Mouse (Mus musculus) olfactory bulb, adult 2 months (tissue): Measurements from ENCODE around the gene Duoxa1. TPM values are rescaled to one million over a fixed set of nuclear protein-coding genes. Genes with fewer than 3 reads are reported as not detected.
"Not testable (repeated sequence)": the region's sequence is repeated elsewhere in the genome, so short reads cannot be mapped to it uniquely, and the experiment has no call there.

Source experiments
- H3K27ac ChIP-seq: fragments of 200-500 bp; 2 replicates; pipeline ENCODE4 v1.5.1; 2012; ENCODE audit warnings: low read depth, low read length; ENCODE audit not compliant: insufficient read depth
- H3K4me1 ChIP-seq: fragments of 200-500 bp; 2 replicates; pipeline ENCODE4 v1.6.1; 2012; ENCODE audit warnings: low read length; ENCODE audit not compliant: control insufficient read depth, insufficient read depth
- H3K4me3 ChIP-seq: fragments of 200-500 bp; 2 replicates; pipeline ENCODE4 v1.5.1; 2012; ENCODE audit warnings: mild to moderate bottlenecking, low read depth, low read length, moderate library complexity; ENCODE audit not compliant: insufficient read depth
- CTCF ChIP-seq: fragments of 200-500 bp; IDR thresholded peaks from 2 replicates; pipeline ENCODE4 v1.5.1; 2012; ENCODE audit warnings: low read depth, mild to moderate bottlenecking, low read length, moderate library complexity; ENCODE audit not compliant: insufficient read depth
- POLR2A ChIP-seq: fragments of 200-500 bp; IDR thresholded peaks from 2 replicates; pipeline ENCODE4 v1.6.1; 2012; ENCODE audit warnings: mild to moderate bottlenecking, low read depth, low read length, moderate library complexity; ENCODE audit not compliant: insufficient read depth
- WGBS: fragments of 180-500 bp; shearing (Covaris S2); methylation state at CpG from one replicate; pipeline ENCODE4 v1.1.7; 2018; 5-methylcytosine and 5-hydroxymethylcytosine counted together
- polyA plus RNA-seq: library from polyadenylated mRNA; stranded (reverse); fragments of >200 nt; gene quantifications from 2 replicates; pipeline ENCODE4 v1.2.4, GENCODE M21; 2012; ENCODE audit warnings: low replicate concordance; ENCODE audit not compliant: missing spikeins, insufficient read depth, insufficient read length

Duoxa1 gene
- polyA plus RNA-seq, 1 experiment, result not detected

- 66% methylated on average over 21 of the region's 21 CpGs for WGBS
- TF ChIP-seq CTCF, result no peak
- no peak for TF ChIP-seq POLR2A
- Histone ChIP-seq H3K27ac (no peak overlapping the region), H3K4me3 (peak overlapping the region; percentile 9; the same call in 1 of the 2 replicates), H3K4me1 (no peaks in the 10 kb centered on the region)
Observed at GRCm38 (mm10) chr2:122337291-122337690, 23.8 kb upstream of the Duoxa1 start.

- no peak for TF ChIP-seq CTCF
- no peak for TF ChIP-seq POLR2A
- H3K27ac ChIP-seq, result no peak overlapping the region
- no peaks in the 10 kb centered on the region for H3K4me1 ChIP-seq
- no peak overlapping the region for H3K4me3 ChIP-seq
- WGBS, result 38% methylated on average over 3 of the region's 3 CpGs
Observed at GRCm38 (mm10) chr2:122334170-122334569, 20.6 kb upstream of the Duoxa1 start.

- Histone ChIP-seq H3K27ac (no peak overlapping the region), H3K4me3 (no peak overlapping the region), H3K4me1 (no peaks in the 10 kb centered on the region)
- no peak for TF ChIP-seq POLR2A
- TF ChIP-seq CTCF, result no peak
- 93% methylated on average over 3 of the region's 3 CpGs for WGBS
Observed at GRCm38 (mm10) chr2:122332222-122332621, 18.7 kb upstream of the Duoxa1 start.

GRCm38 (mm10) chr2:122330317-122330716, 16.8 kb upstream of the Duoxa1 start:
- not testable (repeated sequence) for H3K4me1 ChIP-seq, H3K4me3 ChIP-seq, H3K27ac ChIP-seq
- 88% methylated on average over 6 of the region's 6 CpGs for WGBS

GRCm38 (mm10) chr2:122327986-122328385, 14.5 kb upstream of the Duoxa1 start:
- WGBS, result 75% methylated on average over 3 of the region's 3 CpGs
- H3K27ac ChIP-seq, result no peak overlapping the region
- no peak for TF ChIP-seq CTCF
- no peak for TF ChIP-seq POLR2A
- no peak overlapping the region for H3K4me3 ChIP-seq
- H3K4me1 ChIP-seq, result no peaks in the 10 kb centered on the region

- 62% methylated on average over 2 of the region's 2 CpGs for WGBS
- Histone ChIP-seq H3K4me3 (no peak overlapping the region), H3K4me1 (no peaks in the 10 kb centered on the region), H3K27ac (no peak overlapping the region)
- TF ChIP-seq CTCF (no peak), POLR2A (no peak)
Observed at GRCm38 (mm10) chr2:122325361-122325760, 11.8 kb upstream of the Duoxa1 start.

- H3K4me1 ChIP-seq, result no peaks in the 10 kb centered on the region
- 84% methylated on average over 3 of the region's 3 CpGs for WGBS
- TF ChIP-seq CTCF (no peak), POLR2A (no peak)
Observed at GRCm38 (mm10) chr2:122324586-122324985, 11.1 kb upstream of the Duoxa1 start.

GRCm38 (mm10) chr2:122323960-122324359, 10.4 kb upstream of the Duoxa1 start:
- TF ChIP-seq CTCF (no peak), POLR2A (no peak)
- WGBS, result 70% methylated on average over 3 of the region's 3 CpGs
- H3K4me3 ChIP-seq, result no peak overlapping the region
- H3K4me1 ChIP-seq, result no peaks in the 10 kb centered on the region
- H3K27ac ChIP-seq, result no peak overlapping the region

More at GRCm38 (mm10) chr2:122324586-122324985, 11.1 kb upstream of the Duoxa1 start:
- H3K4me3 ChIP-seq, result no peak overlapping the region
- no peak overlapping the region for H3K27ac ChIP-seq

GRCm38 (mm10) chr2:122317384-122317783, 3.9 kb upstream of the Duoxa1 start:
- no peak overlapping the region for H3K27ac ChIP-seq
- peaks cover 10% of the 10 kb centered on the region for H3K4me1 ChIP-seq
- no peak overlapping the region for H3K4me3 ChIP-seq
- no peak for TF ChIP-seq POLR2A
- no peak for TF ChIP-seq CTCF
- 82% methylated on average over 4 of the region's 4 CpGs for WGBS

GRCm38 (mm10) chr2:122315372-122315771, 1.8 kb upstream of the Duoxa1 start, which contains the start of gene Duox1:
Duox1 (plus strand) TSS chr2:122315672.
- TF ChIP-seq POLR2A, result no peak
- TF ChIP-seq CTCF, result no peak
- Histone ChIP-seq H3K4me3 (no peak within 1 kb of the TSS), H3K4me1 (peaks cover 10% of the 10 kb centered on the region), H3K27ac (no peak within 1 kb of the TSS)
- 89% methylated on average over 7 of the region's 7 CpGs for WGBS

GRCm38 (mm10) chr2:122312722-122313417, 660 bp downstream of the Duoxa1 start:
- TF ChIP-seq POLR2A, result no peak
- TF ChIP-seq CTCF, result peak; percentile 59; the same call in 1 of the 2 replicates
- WGBS, result 4% methylated on average over 27 of the region's 27 CpGs
- Histone ChIP-seq H3K4me1 (peaks cover 10% of the 10 kb centered on the region), H3K4me3 (no peak overlapping the region), H3K27ac (no peak overlapping the region)
